Mouse (Mus musculus): ENCODE measurements around the gene Cul5. TPM values are rescaled to one million over a fixed set of nuclear protein-coding genes. Genes with fewer than 3 reads are reported as not detected.
A peak's percentile ranks its signal among the peaks of the same experiment; 100 is the strongest.

Cul5 gene
- polyA plus RNA-seq, 1 experiment = 1.6 TPM

DNA sequence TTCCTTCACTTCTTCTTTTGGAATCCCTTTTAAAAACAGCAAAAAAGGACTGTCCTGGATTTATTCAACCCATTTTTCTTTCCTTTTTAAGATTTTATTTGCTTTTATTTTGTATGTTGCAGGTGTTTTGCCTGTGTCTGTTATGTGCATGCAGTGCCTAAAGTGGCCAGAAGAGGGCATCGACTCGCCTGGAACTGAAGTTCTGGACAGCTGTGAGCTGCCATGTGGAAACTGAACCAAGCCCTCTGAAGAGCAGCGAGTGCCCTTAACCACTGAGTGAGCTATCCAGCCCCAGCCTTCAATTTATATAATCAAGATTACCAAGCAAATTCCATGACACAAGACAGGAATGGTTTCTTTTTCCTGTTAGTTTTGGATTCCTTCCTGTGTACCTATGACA lies 75.0 kb downstream of the Cul5 start:
- TF ChIP-seq POLR2A (IDR thresholded peaks at IDR 0.05; ENCODE audit: low read depth, low read length) (no peak), CTCF (IDR thresholded peaks at IDR 0.05; ENCODE audit: extremely low read depth, insufficient read length, insufficient replicate concordance, low read depth, low read length) (peak; percentile 87; the same call in 1 of the 2 replicates)
- Histone ChIP-seq H3K4me1 (ENCODE audit: control insufficient read depth, insufficient read depth, insufficient read length, low read length) (no peaks in the 10 kb centered on the region), H3K4me3 (ENCODE audit: low read depth, low read length) (no peak overlapping the region), H3K36me3 (ENCODE audit: control insufficient read depth, insufficient read depth, low read length) (peaks cover 27% of the 10 kb centered on the region), H3K27ac (ENCODE audit: insufficient read depth, low read depth, low read length) (no peak overlapping the region), H3K27me3 (ENCODE audit: control insufficient read depth, insufficient read depth, low read length) (no peaks in the 10 kb centered on the region)
- 6% methylated on average over 3 of the region's 3 CpGs for WGBS

DNA sequence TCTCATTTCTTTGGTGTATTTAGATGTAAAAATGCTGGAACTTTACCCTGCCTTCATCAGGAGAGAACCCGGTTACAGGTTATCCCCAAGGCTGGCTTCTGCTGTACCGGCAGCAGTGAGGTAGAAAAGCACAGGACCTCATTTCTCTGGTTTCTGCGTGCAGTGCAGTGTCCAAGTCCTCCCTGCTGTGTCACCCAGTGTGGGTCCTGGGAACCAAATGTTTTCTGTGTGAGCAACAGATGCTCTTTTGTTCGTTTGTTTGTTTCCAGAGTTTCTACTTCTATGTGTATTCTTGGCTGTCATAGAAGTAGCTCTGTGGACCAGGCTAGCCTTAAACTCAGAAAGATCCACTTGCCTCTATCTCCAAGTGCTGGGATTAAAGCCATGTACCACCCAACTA lies 87.9 kb downstream of the Cul5 start:
- Histone ChIP-seq H3K36me3 (ENCODE audit: control insufficient read depth, insufficient read depth, low read length) (peaks cover 52% of the 10 kb centered on the region), H3K4me3 (ENCODE audit: low read depth, low read length) (no peak overlapping the region), H3K4me1 (ENCODE audit: control insufficient read depth, insufficient read depth, insufficient read length, low read length) (no peaks in the 10 kb centered on the region), H3K27ac (ENCODE audit: insufficient read depth, low read depth, low read length) (no peak overlapping the region), H3K27me3 (ENCODE audit: control insufficient read depth, insufficient read depth, low read length) (no peaks in the 10 kb centered on the region)
- TF ChIP-seq POLR2A (IDR thresholded peaks at IDR 0.05; ENCODE audit: low read depth, low read length) (no peak), CTCF (IDR thresholded peaks at IDR 0.05; ENCODE audit: extremely low read depth, insufficient read length, insufficient replicate concordance, low read depth, low read length) (no peak)
- 92% methylated on average over 4 of the region's 4 CpGs for WGBS

DNA sequence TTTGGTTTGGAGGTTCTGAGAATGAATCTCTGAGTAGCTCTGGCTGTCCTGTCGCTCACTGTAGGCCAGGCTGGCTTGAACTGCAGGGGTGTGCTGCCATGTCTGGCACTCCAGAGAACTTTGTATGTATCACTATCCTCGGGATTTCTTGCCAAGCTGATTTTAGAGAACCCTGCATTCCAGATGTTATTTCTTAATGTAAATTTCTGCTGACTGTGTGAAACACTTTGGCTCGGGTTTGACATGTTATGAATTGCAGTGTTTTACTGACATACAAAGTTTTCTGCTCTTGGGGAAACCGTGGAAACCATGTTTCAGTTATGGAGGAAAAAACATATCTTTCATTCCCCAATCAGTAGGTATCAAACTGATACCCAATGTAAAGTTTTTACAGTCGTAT lies 94.1 kb downstream of the Cul5 start:
- peaks cover 23% of the 10 kb centered on the region for H3K36me3 ChIP-seq (ENCODE audit: control insufficient read depth, insufficient read depth, low read length)
- WGBS = 83% methylated on average over 5 of the region's 5 CpGs

DNA sequence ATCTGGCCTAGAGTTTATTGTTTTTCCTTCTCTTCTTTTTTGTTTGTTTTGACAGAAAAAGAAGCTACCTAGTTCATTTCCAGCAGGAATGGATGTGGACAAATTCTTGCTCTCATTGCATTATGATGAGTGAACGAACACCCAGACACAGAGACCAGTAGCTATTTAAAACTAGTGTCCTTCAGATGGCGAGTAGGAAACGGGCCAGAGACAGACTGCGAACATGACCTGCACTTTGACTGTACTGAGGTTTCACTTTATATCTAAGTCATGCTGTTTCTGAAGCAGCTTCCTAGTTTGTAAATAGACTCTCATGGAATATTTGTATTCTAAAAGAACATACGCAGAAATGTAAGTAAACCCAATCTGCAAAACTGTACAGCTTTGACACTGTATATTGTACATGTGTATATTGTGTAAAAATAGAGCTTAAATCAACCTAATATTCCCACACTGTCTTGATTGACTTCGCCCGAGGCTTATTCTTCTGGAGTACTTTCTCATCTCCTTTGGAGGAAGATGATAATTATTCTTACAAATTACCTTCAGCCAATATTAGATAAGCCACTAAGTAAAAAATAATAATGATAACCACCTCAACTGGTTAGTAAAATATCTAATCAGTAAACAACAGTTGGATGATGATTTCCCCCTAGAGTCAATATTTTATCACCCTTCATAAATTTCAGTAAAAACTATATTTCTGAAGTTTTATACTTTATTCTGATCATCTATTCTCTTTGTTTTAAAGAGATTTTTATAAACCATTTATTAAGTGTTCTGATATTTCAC lies 97.1 kb downstream of the Cul5 start:
- WGBS = 84% methylated on average over 7 of the region's 7 CpGs
- no peaks in the 10 kb centered on the region for H3K4me1 ChIP-seq (ENCODE audit: control insufficient read depth, insufficient read depth, insufficient read length, low read length)
- no peaks in the 10 kb centered on the region for H3K27me3 ChIP-seq (ENCODE audit: control insufficient read depth, insufficient read depth, low read length)
- no peak overlapping the region for H3K4me3 ChIP-seq (ENCODE audit: low read depth, low read length)
- no peak overlapping the region for H3K27ac ChIP-seq (ENCODE audit: insufficient read depth, low read depth, low read length)
- peaks cover 26% of the 10 kb centered on the region for H3K36me3 ChIP-seq (ENCODE audit: control insufficient read depth, insufficient read depth, low read length)
- TF ChIP-seq CTCF (IDR thresholded peaks at IDR 0.05; ENCODE audit: extremely low read depth, insufficient read length, insufficient replicate concordance, low read depth, low read length) = no peak
- no peak for TF ChIP-seq POLR2A (IDR thresholded peaks at IDR 0.05; ENCODE audit: low read depth, low read length)

More for the DNA sequence above, 94.1 kb downstream of the Cul5 start:
- H3K4me1 ChIP-seq (ENCODE audit: control insufficient read depth, insufficient read depth, insufficient read length, low read length) = no peaks in the 10 kb centered on the region
- TF ChIP-seq POLR2A (IDR thresholded peaks at IDR 0.05; ENCODE audit: low read depth, low read length) (no peak), CTCF (IDR thresholded peaks at IDR 0.05; ENCODE audit: extremely low read depth, insufficient read length, insufficient replicate concordance, low read depth, low read length) (no peak)
- no peaks in the 10 kb centered on the region for H3K27me3 ChIP-seq (ENCODE audit: control insufficient read depth, insufficient read depth, low read length)
- no peak overlapping the region for H3K4me3 ChIP-seq (ENCODE audit: low read depth, low read length)
- H3K27ac ChIP-seq (ENCODE audit: insufficient read depth, low read depth, low read length) = no peak overlapping the region

DNA sequence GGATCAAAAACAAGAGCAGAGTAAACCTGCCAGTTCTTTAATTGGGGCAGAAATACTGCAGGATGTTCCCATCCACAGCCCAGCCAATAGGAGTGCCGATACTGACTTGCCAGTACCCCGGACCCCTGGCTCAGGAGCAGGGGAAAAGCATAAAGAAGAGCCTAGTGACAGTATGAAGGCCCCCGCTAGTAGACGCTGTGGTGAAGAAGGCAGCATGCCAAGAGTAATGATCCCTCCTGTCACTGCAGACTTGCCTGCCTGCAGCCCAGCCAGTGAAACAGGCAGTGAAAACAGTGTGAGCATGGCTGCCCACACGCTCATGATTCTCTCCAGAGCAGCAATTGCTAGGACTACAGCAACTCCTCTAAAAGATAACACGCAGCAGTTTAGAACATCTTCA lies 99.2 kb downstream of the Cul5 start:
- 87% methylated on average over 6 of the region's 6 CpGs for WGBS
- Histone ChIP-seq H3K27ac (ENCODE audit: insufficient read depth, low read depth, low read length) (no peak overlapping the region), H3K27me3 (ENCODE audit: control insufficient read depth, insufficient read depth, low read length) (no peaks in the 10 kb centered on the region), H3K4me1 (ENCODE audit: control insufficient read depth, insufficient read depth, insufficient read length, low read length) (no peaks in the 10 kb centered on the region), H3K36me3 (ENCODE audit: control insufficient read depth, insufficient read depth, low read length) (peaks cover 33% of the 10 kb centered on the region), H3K4me3 (ENCODE audit: low read depth, low read length) (no peak overlapping the region)
- TF ChIP-seq CTCF (IDR thresholded peaks at IDR 0.05; ENCODE audit: extremely low read depth, insufficient read length, insufficient replicate concordance, low read depth, low read length) = no peak

Other genes starting within 250 kb of the Cul5 start
- 0.19 and 0.65 TPM in 2 replicates for gene Atm, start 133.3 kb downstream of the Cul5 start, polyA plus RNA-seq (2012; rRNA removed)
- gene Npat, start 133.0 kb downstream of the Cul5 start, polyA plus RNA-seq (2012; rRNA removed) = 0.36 and 0.91 TPM in 2 replicates
- gene Acat1, start 59.6 kb downstream of the Cul5 start, polyA plus RNA-seq (2012; rRNA removed) = 8.3 and 12.6 TPM in 2 replicates
- 0.05 TPM in 1 of 2 replicates, not detected in the other for gene Rab39, start 36.2 kb upstream of the Cul5 start, polyA plus RNA-seq (2012; rRNA removed)
- 21.6 and 30.5 TPM in 2 replicates for gene Slc35f2, start 101.5 kb upstream of the Cul5 start, polyA plus RNA-seq (2012; rRNA removed)
- 0.15 TPM in 1 of 2 replicates, not detected in the other for gene Sln, start 180.2 kb upstream of the Cul5 start, polyA plus RNA-seq (2012; rRNA removed)

Data from small intestine, adult 2 months (tissue).